Mouse (Mus musculus): ENCODE measurements around the gene Pdap1.
"Not testable (repeated sequence)": the region's sequence is repeated elsewhere in the genome, so short reads cannot be mapped to it uniquely, and the experiment has no call there.

Gene Pdap1

GRCm38 (mm10) chr5:145139571-145140519 lies at the start of gene Pdap1, which contains the start of gene Bud31:
Gene Pdap1 (minus strand): TSS chr5:145140238.
Gene Bud31 (plus strand): TSS chr5:145140362.
- DNase-seq: peak; percentile 95

DNA sequence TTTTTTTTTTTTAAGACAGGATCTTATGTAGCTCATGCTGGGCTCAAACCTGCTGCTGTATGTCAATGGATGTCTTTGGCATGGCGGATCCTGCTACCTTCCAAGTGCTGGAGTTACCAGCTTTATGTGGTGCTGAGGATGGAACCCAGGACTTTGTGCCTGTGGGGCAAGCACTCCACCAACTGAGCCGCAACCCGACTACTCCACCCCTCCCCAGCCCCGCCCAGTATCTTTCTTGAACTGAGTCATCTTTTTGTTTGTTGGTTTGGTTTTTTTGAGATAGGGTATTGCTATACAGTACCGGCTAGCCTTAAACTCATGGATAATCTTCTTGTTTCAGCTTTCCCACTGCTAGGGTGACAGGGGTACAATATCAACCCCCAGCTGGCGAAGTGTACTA lies 49.4 kb upstream of the Pdap1 start:
- no peak for DNase-seq

DNA sequence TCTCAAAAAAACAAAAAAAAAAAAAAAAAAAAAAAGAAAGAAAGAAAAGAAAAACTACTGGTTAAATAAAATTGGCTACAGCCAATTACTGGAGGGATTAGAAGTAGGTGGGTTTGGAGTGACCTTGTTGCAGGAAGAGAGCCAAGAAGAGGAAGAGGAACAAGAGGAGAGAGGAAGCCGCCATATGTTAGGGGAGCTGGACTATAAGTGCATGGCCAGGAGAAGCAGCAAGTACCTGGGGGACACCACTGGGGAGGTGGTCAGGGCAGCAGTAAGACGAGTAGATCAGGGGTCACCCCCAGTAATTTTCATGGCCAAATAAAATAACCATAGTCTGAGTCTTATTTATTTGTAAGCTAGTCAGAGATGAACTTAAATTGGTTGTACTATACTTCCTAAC lies 45.2 kb upstream of the Pdap1 start:
- no peak for DNase-seq

- no peak for DNase-seq
These were observed 38.5 kb upstream of the Pdap1 start for GRCm38 (mm10) chr5:145178461-145178980.

GRCm38 (mm10) chr5:145167306-145167661 lies 27.2 kb upstream of the Pdap1 start:
- DNase-seq: no peak

- peak; percentile 99 for DNase-seq
These were observed 26.7 kb upstream of the Pdap1 start, which contains the start of the genes Ptcd1 and Cpsf4 for GRCm38 (mm10) chr5:145166536-145167305. Gene Ptcd1 (minus strand): TSS chr5:145167108. Gene Cpsf4 (plus strand): TSS chr5:145167213.

GRCm38 (mm10) chr5:145165184-145165583 lies 25.1 kb upstream of the Pdap1 start:
- no peak for DNase-seq

- no peak for DNase-seq
These were observed 24.7 kb upstream of the Pdap1 start for GRCm38 (mm10) chr5:145164710-145165109.

- DNase-seq: no peak
These were observed 21.3 kb upstream of the Pdap1 start for GRCm38 (mm10) chr5:145161361-145161760.

DNA sequence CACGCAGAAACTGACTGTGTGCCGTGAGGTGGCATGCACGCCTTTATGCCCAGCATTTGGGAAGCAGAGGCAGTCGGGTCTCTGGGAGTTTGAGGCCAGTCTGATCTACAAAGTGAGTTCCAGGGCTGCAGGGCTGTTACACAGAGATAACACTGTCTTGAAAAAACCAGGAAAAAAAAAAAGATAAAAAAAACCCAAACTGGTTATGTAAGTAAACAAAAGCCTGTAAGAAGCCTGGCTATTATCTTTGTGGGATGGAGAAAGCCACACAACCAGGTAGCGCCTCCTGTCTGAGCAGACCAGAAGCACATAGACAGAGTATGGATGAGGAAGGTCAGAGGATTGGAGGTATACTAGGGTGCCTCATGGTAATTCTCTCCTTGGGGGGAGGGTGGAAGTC lies 12.7 kb upstream of the Pdap1 start:
- no peak for DNase-seq

- DNase-seq: no peak
These were observed 9.3 kb upstream of the Pdap1 start for GRCm38 (mm10) chr5:145149294-145149693.

DNA sequence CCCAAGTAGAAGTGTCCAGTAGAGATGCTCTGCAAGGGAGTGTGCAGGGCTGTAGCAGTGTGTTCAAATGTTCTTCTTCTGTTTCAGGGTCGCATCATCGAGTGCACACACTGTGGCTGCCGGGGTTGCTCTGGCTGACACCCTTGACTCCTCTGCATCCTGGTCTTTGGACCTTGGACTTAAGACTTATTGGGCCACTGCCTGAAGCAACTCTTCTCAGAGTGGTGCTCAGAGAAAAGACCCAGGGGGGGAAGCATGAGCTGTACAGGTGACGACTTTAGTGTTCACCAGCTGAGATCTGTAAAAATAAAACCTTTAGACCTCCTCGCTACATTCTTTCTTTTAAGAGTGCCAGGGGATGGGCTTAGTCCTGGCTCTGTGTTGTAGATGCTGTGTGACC lies 7.7 kb upstream of the Pdap1 start:
- no peak for DNase-seq

DNA sequence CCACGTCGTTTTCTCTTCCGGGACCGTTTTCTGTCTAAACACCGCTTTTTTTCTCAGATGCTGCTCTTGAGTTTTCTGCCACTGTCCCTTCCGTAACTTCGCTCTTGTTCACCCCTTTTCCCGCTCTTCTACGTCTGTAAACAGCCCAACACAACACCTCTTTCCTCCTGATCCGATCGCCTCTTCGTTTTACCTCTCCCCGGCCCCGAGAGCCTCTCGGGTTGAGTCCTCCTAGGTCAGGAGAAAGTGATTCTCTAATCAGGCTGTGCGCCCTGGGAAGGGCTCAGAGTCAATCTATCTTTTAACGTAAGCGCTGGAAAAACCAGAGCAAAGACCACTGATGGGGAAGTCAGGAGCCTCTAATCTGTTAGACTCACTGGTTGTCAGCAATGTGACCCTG lies 573 bp upstream of the Pdap1 start:
- DNase-seq: peak; percentile 39

DNA sequence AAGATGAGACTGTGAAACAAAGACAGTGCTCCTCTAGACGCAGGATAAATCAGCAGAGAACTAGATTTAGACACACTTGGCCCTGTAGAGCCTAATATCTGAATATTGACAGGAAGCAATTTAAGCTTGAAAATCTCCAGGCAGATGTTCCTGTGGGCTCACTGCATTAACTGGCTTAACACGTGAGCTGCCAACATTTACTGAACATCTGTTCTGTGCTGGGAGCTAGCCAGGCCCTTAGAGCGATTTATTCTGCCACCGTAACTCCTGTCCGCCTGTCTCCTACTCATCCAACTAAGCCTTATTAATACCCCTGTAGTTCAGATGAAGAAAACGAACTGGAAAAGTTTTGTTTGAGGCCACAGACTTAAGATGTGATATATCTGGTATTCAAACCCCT lies 1.2 kb downstream of the Pdap1 start:
- no peak for DNase-seq

DNA sequence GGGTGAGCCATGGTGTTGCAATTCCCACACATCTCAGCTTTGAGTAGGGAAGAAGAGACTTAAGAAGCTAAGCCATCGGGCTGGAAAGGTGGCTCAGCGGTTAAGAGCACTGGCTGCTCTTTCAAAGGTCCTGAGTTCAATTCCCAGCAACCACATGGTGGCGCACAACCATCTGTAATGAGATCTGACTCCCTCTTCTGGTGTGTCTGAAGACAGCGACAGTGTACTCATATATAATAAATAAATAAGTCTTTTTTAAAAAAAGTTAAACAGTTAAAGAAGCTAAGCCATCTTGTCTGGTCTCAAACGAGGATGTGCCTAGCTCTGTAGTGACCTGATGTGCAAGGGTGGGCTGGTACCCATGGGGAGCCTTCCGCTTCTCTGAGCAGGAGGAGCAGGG lies 6.8 kb downstream of the Pdap1 start:
- not testable (repeated sequence) for DNase-seq

DNA sequence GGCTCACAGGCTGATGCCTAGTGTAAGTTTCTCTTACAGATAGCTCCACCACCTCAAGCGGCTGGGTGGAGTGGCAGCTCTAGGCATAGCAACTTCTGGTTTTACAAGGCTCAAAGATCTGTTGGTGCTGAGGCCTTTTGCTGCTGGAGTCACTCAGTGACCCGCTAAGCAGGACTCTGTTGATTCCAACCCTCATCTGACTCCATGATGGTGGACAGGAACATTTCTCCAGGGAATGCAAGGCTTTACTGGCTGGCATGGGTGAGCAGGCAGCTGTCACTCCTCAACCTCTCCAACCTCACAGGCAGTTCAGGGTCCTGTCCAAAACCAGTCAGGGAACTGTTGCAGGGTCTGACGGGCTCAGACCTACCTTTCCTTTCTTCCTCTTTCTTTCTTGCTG lies 9.0 kb downstream of the Pdap1 start:
- DNase-seq: no peak

DNA sequence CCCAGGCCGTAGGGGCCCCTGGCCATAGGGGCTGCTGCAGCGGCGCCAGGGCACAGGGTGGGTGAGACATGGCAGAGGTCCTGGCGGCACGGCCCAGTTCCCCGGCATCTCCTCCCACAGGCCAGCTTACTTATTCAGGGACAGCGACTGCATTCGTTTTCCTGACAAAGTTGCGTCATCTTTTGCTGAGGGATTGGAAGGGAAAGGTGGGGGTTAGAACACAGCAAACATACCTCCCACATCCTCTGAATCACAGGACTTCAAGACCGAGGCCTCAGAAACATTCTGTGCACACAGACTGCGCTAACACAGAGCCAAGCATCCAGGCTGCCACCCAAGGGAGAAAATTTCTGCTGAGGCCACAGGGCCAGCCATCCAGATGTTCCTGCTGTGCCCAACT lies 9.8 kb downstream of the Pdap1 start:
- DNase-seq: no peak

DNA sequence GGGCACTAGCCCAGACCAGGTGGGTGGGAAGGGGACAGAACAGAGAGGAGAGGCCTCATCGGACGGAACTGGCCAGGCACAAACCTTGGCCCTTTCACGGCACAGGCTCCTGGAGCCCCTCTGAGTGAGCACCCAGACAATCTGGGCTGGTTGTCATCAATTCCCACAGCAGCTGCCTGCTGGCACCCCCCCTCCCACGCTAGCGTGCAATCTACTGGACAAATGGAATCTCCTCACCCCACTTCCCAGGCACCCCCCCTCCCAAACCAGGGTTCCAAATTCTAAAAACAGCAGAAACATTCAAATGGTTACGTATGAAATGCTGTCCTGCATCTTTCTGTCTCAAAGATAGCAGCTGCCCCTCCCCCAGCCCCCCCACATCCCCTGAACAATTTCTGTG lies 10.3 kb downstream of the Pdap1 start:
- not testable (repeated sequence) for DNase-seq

DNA sequence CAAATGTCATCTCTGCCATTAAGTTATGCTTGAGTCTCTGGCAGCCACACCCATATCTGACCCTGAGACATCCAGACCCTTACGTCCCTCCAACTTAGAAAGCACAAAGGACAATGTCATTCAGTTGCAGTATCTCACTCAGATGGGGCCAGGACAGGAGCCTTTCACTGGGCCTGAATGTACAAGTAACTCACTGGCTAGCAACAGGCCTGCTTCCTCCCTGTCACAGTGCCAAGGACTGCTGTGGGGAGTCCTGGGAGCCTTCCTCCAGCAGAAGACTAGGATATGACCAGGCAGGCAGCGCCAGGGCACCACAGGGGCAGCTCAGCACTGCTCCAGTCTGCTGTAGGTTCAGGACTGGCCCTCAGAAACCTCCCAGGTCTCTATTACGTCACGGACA lies 10.9 kb downstream of the Pdap1 start:
- no peak for DNase-seq

- DNase-seq: no peak
These were observed 13.5 kb downstream of the Pdap1 start for GRCm38 (mm10) chr5:145126580-145126979.

DNA sequence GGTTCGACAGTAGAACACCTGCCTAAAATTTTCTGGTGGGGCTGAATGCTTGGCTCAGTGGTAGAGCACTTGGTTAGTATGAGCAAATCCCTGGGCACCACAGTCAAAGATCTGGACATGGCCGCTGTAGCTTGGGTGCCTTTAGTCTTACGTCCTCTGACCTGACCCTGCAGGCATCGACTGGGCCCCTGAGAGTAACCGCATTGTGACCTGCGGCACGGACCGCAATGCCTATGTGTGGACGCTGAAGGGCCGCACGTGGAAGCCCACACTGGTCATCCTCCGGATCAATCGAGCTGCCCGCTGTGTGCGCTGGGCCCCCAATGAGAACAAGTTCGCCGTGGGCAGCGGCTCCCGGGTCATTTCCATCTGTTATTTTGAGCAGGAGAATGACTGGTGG lies 16.6 kb downstream of the Pdap1 start:
- DNase-seq: no peak

DNA sequence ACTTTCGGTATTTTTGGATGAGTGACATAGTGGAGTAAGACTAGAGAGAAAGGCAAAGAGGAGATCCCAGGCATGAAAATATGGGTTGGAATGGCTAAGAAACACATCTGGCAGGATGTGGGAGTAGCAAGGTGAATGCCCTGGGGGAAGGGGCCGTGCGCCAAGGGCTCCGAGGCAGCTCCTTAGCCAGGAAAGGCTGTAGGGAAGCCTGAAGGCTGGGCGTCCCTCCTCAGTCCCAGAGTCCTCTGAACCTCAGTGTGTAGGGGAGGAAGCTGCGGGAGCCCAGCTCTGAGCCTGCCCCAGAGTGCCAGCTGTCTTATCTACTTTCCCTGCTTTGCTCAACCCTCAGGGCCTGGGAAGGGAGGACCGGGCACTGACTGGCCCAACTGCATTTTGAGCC lies 19.1 kb downstream of the Pdap1 start:
- no peak for DNase-seq

DNA sequence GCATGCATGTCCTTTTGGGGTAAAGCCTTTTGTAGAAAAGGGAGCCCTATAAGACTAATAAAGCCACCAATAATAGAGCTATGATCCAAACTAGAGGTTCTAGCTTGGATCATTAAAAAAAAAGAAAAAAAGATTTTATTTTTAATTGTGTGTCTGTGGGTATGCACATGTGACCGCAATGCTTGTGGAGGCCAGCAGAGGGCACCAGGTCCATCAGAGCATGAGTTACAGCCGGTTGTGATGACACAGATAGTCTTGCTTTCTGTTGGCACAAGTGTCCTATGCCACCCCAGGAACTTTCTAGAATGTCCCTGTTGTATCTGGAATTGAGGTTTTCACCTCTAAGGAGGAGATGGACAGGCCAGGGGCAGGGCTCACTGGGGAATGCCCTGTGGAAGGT lies 20.7 kb downstream of the Pdap1 start:
- peak; percentile 60 for DNase-seq

GRCm38 (mm10) chr5:145118461-145118860 lies 21.6 kb downstream of the Pdap1 start:
- no peak for DNase-seq

Measured in thymus, postnatal 4 days (tissue).